Mouse (Mus musculus): ENCODE results near the gene Nat10. TPM values are rescaled to one million over a fixed set of nuclear protein-coding genes. Genes with fewer than 3 reads are reported as not detected.

Gene Nat10
- total and polyA plus RNA-seq, 3 experiments, result 14.0 to 26.1 (median 14.2) TPM

DNA sequence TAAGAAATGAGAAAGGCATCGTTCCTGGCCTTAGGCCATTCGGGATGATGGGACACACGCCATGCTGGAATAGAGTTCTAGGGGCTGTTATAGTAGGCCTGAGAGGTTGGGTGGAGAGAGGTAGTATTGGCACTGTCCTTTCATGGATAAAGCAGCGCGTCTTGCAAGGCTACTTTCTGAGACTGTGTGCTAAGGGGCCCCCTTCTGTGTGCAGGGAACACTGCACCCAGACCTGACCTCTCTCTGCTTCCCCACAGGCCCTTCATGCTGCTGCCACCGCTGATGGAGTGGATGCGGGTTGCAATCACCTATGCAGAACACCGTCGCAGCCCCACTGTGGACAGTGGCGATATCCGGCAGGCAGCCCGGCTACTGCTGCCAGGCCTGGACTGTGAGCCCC is 60.6 kb downstream of the Nat10 start:
- intact Hi-C loops (cut with DNase I), result loop anchor here (5.0 kb wide), 2 partner anchors 38 to 133 kb away; partner anchors contain the start of gene Abtb2
- TF ChIP-seq CTCF (IDR thresholded peaks at IDR 0.05) (peak; percentile 62), POLR2A (IDR thresholded peaks at IDR 0.05; ENCODE audit: insufficient read depth, low read depth, low read length) (no peak)
- Histone ChIP-seq H3K4me1 (ENCODE audit: control insufficient read depth, insufficient read depth, low read length) (no peaks in the 10 kb centered on the region), H3K27ac (no peak overlapping the region), H3K4me3 (no peak overlapping the region), H3K27me3 (ENCODE audit: control insufficient read depth, insufficient read depth, low read length) (no peaks in the 10 kb centered on the region), H3K9ac (ENCODE audit: low read depth, low read length) (no peak overlapping the region), H3K79me2 (replicated peaks; ENCODE audit: control insufficient read depth, insufficient read depth, low read length) (no peaks in the 10 kb centered on the region), H3K36me3 (ENCODE audit: control insufficient read depth, insufficient read depth, low read length) (no peaks in the 10 kb centered on the region)
- no peak for DNase-seq
- WGBS, result 77% methylated on average over 12 of the region's 12 CpGs

DNA sequence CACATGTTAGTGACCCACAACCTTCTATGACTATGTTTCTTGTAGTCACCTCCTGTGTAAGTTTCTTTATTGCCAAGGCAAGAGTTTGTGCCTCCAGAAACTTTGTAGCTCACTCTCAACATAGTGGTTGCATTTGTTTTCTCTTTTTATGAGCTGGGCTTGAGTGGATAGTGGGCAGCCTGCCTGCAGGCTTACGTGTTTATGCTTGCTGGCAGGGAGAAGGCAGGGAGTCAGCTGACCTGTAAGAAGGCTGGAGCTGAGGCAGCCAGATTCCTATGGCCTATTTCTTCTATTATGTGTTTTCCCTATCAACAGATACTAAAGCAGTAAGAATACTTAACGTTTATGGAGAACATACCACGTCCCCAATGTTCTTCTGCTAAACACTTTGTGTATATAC is 64.9 kb downstream of the Nat10 start:
- Histone ChIP-seq H3K79me2 (replicated peaks; ENCODE audit: control insufficient read depth, insufficient read depth, low read length) (no peaks in the 10 kb centered on the region; the same call in 1 of the 2 replicates), H3K4me3 (no peak overlapping the region), H3K36me3 (ENCODE audit: control insufficient read depth, insufficient read depth, low read length) (no peaks in the 10 kb centered on the region), H3K27me3 (ENCODE audit: control insufficient read depth, insufficient read depth, low read length) (no peaks in the 10 kb centered on the region), H3K4me1 (ENCODE audit: control insufficient read depth, insufficient read depth, low read length) (no peaks in the 10 kb centered on the region), H3K9ac (ENCODE audit: low read depth, low read length) (no peak overlapping the region), H3K27ac (peak overlapping the region; percentile 7; the same call in 1 of the 2 replicates)
- intact Hi-C loops (cut with DNase I), result no loop called here
- TF ChIP-seq POLR2A (IDR thresholded peaks at IDR 0.05; ENCODE audit: insufficient read depth, low read depth, low read length) (no peak), EP300 (IDR thresholded peaks at IDR 0.05; ENCODE audit: insufficient read depth, low read depth, low read length) (no peak), CTCF (IDR thresholded peaks at IDR 0.05) (no peak)
- 39% methylated on average over 3 of the region's 3 CpGs for WGBS
- DNase-seq, result peak; percentile 53 to 64

DNA sequence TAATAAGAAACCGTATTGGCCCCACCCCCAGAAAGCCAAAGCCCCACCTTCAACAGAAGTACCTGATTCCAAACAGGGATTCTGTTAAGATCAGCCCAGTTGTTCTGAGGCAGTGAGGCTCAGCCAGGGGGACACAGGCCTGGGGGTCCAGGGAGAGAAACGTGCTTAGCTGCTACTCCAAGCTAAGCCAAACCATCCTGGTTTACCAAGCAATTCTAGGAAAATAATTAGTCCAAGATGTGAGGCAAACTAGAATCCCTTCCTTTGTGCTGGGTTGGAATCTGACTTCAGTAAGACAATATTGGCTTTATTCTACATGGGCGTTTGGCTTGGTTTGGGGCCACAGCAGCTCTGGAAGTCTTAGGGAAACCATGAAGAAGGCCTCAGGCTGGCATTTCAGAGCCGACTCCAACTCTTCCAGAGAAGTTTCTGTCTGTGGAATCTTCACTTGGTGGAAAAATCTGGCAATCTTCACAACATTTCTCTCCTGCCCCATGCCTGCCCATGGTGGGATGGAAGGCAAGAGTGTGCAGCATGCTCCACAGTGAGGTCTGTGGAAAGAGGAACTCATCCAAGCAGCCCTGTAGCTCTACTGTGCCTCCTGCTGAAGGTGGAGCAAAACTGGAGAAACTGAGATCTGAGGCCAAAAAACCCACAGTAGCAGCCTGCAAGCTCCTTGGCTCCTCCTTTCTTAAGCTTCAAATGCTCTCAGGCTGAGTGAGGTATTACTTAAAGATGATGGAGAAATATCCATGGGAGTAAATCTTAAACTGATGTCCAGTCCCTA is 66.1 kb downstream of the Nat10 start:
- H3K4me3 ChIP-seq, result no peak overlapping the region
- no peak for DNase-seq
- H3K79me2 ChIP-seq (replicated peaks; ENCODE audit: control insufficient read depth, insufficient read depth, low read length), result no peaks in the 10 kb centered on the region; the same call in 1 of the 2 replicates
- no peaks in the 10 kb centered on the region; the same call in 1 of the 2 replicates for H3K36me3 ChIP-seq (ENCODE audit: control insufficient read depth, insufficient read depth, low read length)
- intact Hi-C loops (cut with DNase I), result no loop called here
- H3K4me1 ChIP-seq (ENCODE audit: control insufficient read depth, insufficient read depth, low read length), result peaks cover 2% of the 10 kb centered on the region; the same call in 1 of the 2 replicates
- no peak overlapping the region for H3K27ac ChIP-seq
- H3K27me3 ChIP-seq (ENCODE audit: control insufficient read depth, insufficient read depth, low read length), result no peaks in the 10 kb centered on the region
- TF ChIP-seq CTCF (IDR thresholded peaks at IDR 0.05) (no peak), POLR2A (IDR thresholded peaks at IDR 0.05; ENCODE audit: insufficient read depth, low read depth, low read length) (no peak), EP300 (IDR thresholded peaks at IDR 0.05; ENCODE audit: insufficient read depth, low read depth, low read length) (no peak)
- 83% methylated on average over 4 of the region's 4 CpGs for whole genome bisulfite sequencing
- H3K9ac ChIP-seq (ENCODE audit: low read depth, low read length), result no peak overlapping the region

DNA sequence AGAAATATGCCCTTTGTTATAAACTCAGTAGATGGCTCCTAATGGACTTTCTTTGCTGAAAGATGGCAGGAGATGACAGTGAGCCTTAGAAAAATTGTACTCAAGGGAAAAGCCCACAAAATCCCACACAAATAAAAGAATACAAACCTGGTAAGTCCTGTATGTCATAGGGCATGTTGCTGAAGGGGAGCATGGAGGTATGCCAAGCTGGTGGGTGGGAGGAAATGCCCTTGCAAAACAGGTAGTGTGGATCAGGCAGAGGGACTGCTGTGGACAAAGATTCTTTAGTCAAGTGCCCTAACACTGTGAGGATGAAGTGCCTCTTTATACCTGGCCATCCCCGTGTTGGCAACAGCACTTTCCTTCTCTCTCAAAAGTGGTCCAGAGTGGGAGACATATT is 68.3 kb downstream of the Nat10 start:
- WGBS, result 97% methylated on average over 1 of the region's 1 CpGs

DNA sequence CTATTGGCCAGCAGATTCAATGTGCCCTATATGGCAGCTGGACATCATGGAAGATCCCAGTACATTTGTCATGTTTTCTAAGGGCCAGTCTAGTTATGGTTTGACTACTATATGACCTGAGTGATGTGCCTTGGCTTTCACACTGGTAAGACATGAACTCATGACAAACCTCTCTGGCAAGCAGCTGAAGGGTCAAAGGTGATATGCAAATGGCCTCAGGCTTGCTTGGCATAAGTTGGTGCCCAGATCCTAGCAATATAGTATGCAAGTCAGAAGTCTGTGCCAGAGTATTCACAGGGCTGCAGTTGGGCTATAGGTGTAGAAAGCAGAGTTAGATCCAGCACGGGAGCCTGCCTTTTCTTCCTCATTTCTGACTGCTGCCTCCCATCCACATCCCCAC is 69.8 kb downstream of the Nat10 start:
- TF ChIP-seq POLR2A (IDR thresholded peaks at IDR 0.05; ENCODE audit: insufficient read depth, low read depth, low read length), result no peak
- no peak for TF ChIP-seq EP300 (IDR thresholded peaks at IDR 0.05; ENCODE audit: insufficient read depth, low read depth, low read length)
- no peak for TF ChIP-seq CTCF (IDR thresholded peaks at IDR 0.05)
- Histone ChIP-seq H3K4me1 (ENCODE audit: control insufficient read depth, insufficient read depth, low read length) (peaks cover 2% of the 10 kb centered on the region; the same call in 1 of the 2 replicates), H3K79me2 (replicated peaks; ENCODE audit: control insufficient read depth, insufficient read depth, low read length) (no peaks in the 10 kb centered on the region; the same call in 1 of the 2 replicates), H3K9ac (ENCODE audit: low read depth, low read length) (no peak overlapping the region), H3K27ac (no peak overlapping the region), H3K36me3 (ENCODE audit: control insufficient read depth, insufficient read depth, low read length) (no peaks in the 10 kb centered on the region; the same call in 1 of the 2 replicates), H3K4me3 (no peak overlapping the region), H3K27me3 (ENCODE audit: control insufficient read depth, insufficient read depth, low read length) (no peaks in the 10 kb centered on the region)
- 84% methylated on average over 1 of the region's 1 CpGs for WGBS
- intact Hi-C loops (cut with DNase I), result no loop called here
- no peak for DNase-seq

More for the DNA sequence above, 68.3 kb downstream of the Nat10 start:
- no peak for DNase-seq
- no peaks in the 10 kb centered on the region; the same call in 1 of the 2 replicates for H3K36me3 ChIP-seq (ENCODE audit: control insufficient read depth, insufficient read depth, low read length)
- no peak overlapping the region for H3K27ac ChIP-seq
- H3K9ac ChIP-seq (ENCODE audit: low read depth, low read length), result no peak overlapping the region
- intact Hi-C loops (cut with DNase I), result no loop called here
- no peaks in the 10 kb centered on the region for H3K27me3 ChIP-seq (ENCODE audit: control insufficient read depth, insufficient read depth, low read length)
- TF ChIP-seq POLR2A (IDR thresholded peaks at IDR 0.05; ENCODE audit: insufficient read depth, low read depth, low read length), result no peak
- TF ChIP-seq EP300 (IDR thresholded peaks at IDR 0.05; ENCODE audit: insufficient read depth, low read depth, low read length), result no peak
- TF ChIP-seq CTCF (IDR thresholded peaks at IDR 0.05), result no peak
- H3K79me2 ChIP-seq (replicated peaks; ENCODE audit: control insufficient read depth, insufficient read depth, low read length), result no peaks in the 10 kb centered on the region; the same call in 1 of the 2 replicates
- no peak overlapping the region for H3K4me3 ChIP-seq
- H3K4me1 ChIP-seq (ENCODE audit: control insufficient read depth, insufficient read depth, low read length), result peaks cover 2% of the 10 kb centered on the region; the same call in 1 of the 2 replicates

DNA sequence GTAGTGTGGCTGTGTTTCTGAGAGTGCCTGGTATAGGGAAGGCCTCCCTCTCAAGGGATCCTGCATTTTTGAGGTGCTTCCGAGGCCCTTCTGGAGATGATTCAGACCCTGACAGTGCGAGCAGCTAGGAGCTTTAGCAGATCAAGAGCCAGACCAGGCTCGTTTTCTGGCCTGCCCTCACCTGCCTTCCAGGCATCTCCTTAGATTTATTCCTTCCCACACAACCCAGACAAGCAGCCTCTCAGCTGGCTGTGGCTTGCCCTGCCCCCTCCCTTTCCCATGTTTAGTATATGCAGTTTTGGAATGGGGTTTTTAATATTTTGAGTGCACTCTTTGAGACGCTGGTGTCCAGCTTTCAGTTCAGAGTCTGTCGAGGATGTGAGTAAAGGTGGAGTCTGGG is 70.2 kb downstream of the Nat10 start:
- Histone ChIP-seq H3K27ac (no peak overlapping the region), H3K4me1 (ENCODE audit: control insufficient read depth, insufficient read depth, low read length) (peaks cover 2% of the 10 kb centered on the region; the same call in 1 of the 2 replicates), H3K79me2 (replicated peaks; ENCODE audit: control insufficient read depth, insufficient read depth, low read length) (no peaks in the 10 kb centered on the region; the same call in 1 of the 2 replicates), H3K27me3 (ENCODE audit: control insufficient read depth, insufficient read depth, low read length) (no peaks in the 10 kb centered on the region), H3K4me3 (no peak overlapping the region), H3K9ac (ENCODE audit: low read depth, low read length) (no peak overlapping the region), H3K36me3 (ENCODE audit: control insufficient read depth, insufficient read depth, low read length) (no peaks in the 10 kb centered on the region; the same call in 1 of the 2 replicates)
- no peak for TF ChIP-seq POLR2A (IDR thresholded peaks at IDR 0.05; ENCODE audit: insufficient read depth, low read depth, low read length)
- no peak for TF ChIP-seq EP300 (IDR thresholded peaks at IDR 0.05; ENCODE audit: insufficient read depth, low read depth, low read length)
- TF ChIP-seq CTCF (IDR thresholded peaks at IDR 0.05), result no peak
- 56% methylated on average over 5 of the region's 5 CpGs for WGBS
- DNase-seq, result no peak
- intact Hi-C loops (cut with DNase I), result no loop called here

Measured in heart, adult 2 months (tissue).